Mouse (Mus musculus) layer of hippocampus, adult 9-10 months (tissue): ENCODE data around the gene Nup62.

Experiments used
- DNase-seq: peaks from one replicate; pipeline ENCODE4 v3.0.0; 2022; ENCODE audit warnings: low spot score

Nup62 gene

GRCm38 (mm10) chr7:44815721-44816469 lies at the start of gene Nup62, which contains the start of gene Il4i1:
TSS of gene Nup62 (plus strand) at chr7:44816088.
TSS of gene Il4i1 (plus strand) at chr7:44816387.
- peak; percentile 94 for DNase-seq

GRCm38 (mm10) chr7:44768129-44768528 lies 47.8 kb upstream of the Nup62 start:
- no peak for DNase-seq

GRCm38 (mm10) chr7:44770046-44770578 lies 45.8 kb upstream of the Nup62 start:
- DNase-seq: no peak

- DNase-seq: no peak
Observed at GRCm38 (mm10) chr7:44772591-44773204, 43.2 kb upstream of the Nup62 start.

- DNase-seq: no peak
Observed at GRCm38 (mm10) chr7:44776849-44777498, 38.9 kb upstream of the Nup62 start.

GRCm38 (mm10) chr7:44780101-44780500 lies 35.8 kb upstream of the Nup62 start:
- no peak for DNase-seq

- DNase-seq: no peak
Observed at GRCm38 (mm10) chr7:44789531-44789930, 26.4 kb upstream of the Nup62 start.

- DNase-seq: no peak
Observed at GRCm38 (mm10) chr7:44790066-44790465, 25.8 kb upstream of the Nup62 start.

GRCm38 (mm10) chr7:44792781-44793180 lies 23.1 kb upstream of the Nup62 start:
- no peak for DNase-seq

GRCm38 (mm10) chr7:44808927-44809326 lies 7.0 kb upstream of the Nup62 start:
- no peak for DNase-seq

- no peak for DNase-seq
Observed at GRCm38 (mm10) chr7:44809466-44809865, 6.4 kb upstream of the Nup62 start.

- no peak for DNase-seq
Observed at GRCm38 (mm10) chr7:44810365-44810764, 5.5 kb upstream of the Nup62 start.

- no peak for DNase-seq
Observed at GRCm38 (mm10) chr7:44810819-44811557, 4.9 kb upstream of the Nup62 start.

- no peak for DNase-seq
Observed at GRCm38 (mm10) chr7:44812651-44813325, 3.1 kb upstream of the Nup62 start.

GRCm38 (mm10) chr7:44813985-44814384 lies 1.9 kb upstream of the Nup62 start:
- DNase-seq: no peak

GRCm38 (mm10) chr7:44814423-44814822 lies 1.5 kb upstream of the Nup62 start:
- no peak for DNase-seq

GRCm38 (mm10) chr7:44814952-44815553 lies 835 bp upstream of the Nup62 start:
- DNase-seq: no peak

GRCm38 (mm10) chr7:44816470-44817021 lies 658 bp downstream of the Nup62 start, which contains the start of gene Atf5:
TSS of gene Atf5 (minus strand) at chr7:44816658.
- no peak for DNase-seq

- no peak for DNase-seq
Observed at GRCm38 (mm10) chr7:44817441-44817840, 1.6 kb downstream of the Nup62 start.

GRCm38 (mm10) chr7:44818164-44818563 lies 2.3 kb downstream of the Nup62 start:
- no peak for DNase-seq

- no peak for DNase-seq
Observed at GRCm38 (mm10) chr7:44818751-44819235, 2.9 kb downstream of the Nup62 start.
